Mouse (Mus musculus) heart, postnatal 25 days (tissue): ENCODE results near the gene Gyg. TPM values are rescaled to one million over a fixed set of nuclear protein-coding genes. Genes with fewer than 3 reads are reported as not detected.
"Not testable (repeated sequence)": the region's sequence is repeated elsewhere in the genome, so short reads cannot be mapped to it uniquely, and the experiment has no call there.

Experiments used
- DNase-seq: peaks from one replicate; pipeline ENCODE4 v3.0.0; 2022; ENCODE audit warnings: low spot score
- intact Hi-C: fragments of 180-260 bp; cut with DNase I; formaldehyde crosslinking; loops from one replicate; pipeline ENCODE4 v1.15.1; 2025
- total RNA-seq, 2 experiments: library from RNA; stranded (reverse); gene quantifications; 2 replicates each; pipeline ENCODE4 v1.2.3; 2021

The Gyg gene
- total RNA-seq, 2 experiments from 2014 or later: 145 to 158 TPM

DNA sequence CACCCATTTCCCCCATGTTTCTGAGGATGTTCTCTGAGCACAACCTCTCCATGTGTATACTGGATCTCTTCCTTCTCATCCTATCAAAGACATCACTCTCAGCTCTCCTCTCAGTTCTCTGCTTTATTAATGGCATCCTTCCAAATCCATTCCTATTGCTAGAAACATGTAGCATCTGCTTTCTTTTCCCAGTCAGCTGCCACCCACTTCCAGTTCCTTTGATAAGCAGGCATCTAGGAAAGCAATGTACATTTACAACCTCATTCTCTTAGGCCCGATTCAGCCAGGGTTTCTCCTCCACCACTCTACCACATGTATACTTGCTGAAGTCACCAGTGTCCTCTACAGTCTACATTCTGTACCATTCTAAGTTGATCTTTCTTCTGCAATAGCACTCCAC, 21.4 kb downstream of the Gyg start:
- DNase-seq: no peak
- intact Hi-C loops: no loop called here

DNA sequence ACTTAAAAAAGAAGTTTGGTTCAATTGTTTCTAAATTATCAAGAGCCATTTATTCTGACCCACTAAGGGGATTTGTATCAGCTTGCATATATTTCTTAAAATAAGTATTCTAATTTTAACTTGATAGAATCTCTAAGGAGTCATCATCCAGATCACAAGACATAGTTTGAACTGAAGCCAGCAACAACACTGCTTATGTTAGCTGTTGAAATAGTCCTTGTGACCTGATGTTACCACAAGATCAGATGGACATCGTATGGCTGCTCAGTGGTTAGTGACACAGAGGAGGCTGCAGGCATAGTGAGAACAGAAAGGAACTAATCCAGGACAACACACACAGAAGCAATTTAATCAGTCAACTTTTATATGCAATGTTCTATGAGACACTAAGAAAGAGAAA, 22.4 kb downstream of the Gyg start:
- intact Hi-C loops: no loop called here
- DNase-seq: no peak

DNA sequence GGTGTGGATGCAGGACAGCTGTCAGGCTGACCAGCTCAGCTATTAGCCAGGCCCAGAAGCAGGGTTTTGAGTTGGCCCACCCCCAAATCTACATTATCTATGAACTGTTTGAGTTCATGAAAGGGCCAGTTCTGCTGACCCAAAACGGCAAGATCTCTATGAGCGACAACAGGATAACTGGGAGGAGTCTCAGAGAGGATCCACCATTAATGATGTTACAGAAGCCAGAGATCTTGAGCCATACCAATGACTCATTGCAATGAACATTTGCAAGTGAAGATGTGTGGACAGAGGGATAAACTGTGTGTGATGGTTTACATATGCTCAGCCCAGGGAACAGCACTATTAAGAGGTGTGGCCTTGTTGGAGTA, 23.8 kb downstream of the Gyg start:
- no peak for DNase-seq
- intact Hi-C loops: no loop called here

DNA sequence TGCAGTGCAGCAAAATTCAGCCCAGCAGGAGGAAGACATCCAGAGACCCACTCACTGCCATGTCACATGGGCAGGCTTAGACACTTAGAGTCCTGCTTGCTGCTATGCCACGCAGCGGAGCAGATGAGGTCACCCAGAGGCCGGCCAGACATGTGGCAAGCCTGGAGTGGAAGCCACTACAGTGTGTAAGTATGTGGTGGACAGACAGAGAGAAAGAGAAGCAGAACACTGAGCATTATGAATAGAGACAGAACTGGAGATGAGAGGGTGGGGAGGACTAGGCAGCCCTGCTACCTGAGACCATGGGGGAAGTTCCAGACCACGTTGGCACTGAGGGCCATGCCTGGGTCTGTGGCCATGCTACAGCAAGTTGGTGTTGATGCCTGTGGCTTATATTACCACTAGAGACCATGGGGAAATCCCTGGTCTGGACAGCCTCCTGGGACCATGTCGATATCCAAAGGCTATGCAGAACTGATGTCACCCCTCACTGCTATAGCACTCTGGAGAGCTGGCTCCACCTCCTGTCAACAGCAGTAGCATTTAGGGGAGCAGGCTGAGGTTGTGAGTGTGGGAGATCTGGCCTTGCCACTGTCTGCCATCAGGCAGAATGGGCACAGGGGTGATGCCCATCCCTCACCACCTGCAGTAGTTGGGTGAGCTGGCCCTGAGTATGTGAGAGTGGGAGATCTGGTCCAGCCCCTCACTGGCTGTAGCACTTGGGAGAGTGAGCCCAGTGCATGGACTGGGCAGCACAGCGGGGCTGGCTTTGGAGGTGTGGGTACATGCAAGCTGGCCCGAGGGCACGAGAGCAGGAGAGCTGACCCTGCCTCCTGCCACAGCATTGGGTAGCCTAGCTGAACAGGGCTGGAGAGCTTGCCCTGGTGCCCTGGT, 24.4 kb downstream of the Gyg start:
- intact Hi-C loops: no loop called here
- DNase-seq: no peak

DNA sequence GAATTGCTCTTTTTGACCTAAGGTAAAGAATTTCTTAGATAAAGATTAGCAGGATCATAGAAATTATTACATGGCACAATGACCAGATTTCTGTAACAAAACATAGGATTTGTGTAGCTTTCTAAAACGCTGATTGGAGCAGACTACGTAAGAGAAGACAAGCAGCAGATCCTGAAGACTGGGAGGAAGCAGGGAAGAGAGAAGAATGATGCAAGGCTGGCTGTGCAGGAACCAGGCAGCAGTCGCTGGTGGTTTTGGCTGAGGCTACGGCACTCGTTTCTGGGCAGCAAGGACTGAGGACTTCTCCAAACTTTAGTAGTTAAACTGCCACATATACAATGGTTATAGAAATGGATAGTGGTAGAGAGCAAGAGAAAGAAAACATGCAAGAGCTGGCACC, 25.6 kb downstream of the Gyg start:
- intact Hi-C loops: no loop called here
- DNase-seq: no peak

DNA sequence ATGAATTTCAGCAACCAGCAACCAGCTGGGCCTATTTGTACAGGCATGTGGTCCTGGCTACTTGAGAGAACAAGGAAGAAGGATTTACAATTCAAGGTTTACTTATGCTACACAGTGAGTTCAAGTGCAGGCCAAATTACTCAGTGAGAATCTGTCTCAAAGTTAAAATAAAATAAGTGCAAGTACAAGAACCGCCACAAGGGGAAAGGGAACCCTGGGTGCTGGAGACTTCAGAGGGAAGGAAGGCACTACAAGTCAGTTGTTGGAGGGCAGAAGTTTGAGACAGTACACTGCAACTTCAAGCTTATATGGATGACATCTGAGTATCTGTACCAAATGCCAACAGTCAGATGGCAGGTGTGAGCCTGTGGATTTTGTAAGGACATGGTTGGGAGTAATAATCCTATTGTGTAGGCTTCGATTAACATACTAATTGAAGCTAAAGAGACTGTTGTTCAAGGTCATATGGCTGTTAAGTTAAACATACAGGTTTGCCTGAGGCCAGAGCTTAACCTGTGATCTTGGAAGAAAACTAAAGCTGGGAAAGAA, 28.0 kb downstream of the Gyg start:
- intact Hi-C loops: no loop called here
- no peak for DNase-seq

DNA sequence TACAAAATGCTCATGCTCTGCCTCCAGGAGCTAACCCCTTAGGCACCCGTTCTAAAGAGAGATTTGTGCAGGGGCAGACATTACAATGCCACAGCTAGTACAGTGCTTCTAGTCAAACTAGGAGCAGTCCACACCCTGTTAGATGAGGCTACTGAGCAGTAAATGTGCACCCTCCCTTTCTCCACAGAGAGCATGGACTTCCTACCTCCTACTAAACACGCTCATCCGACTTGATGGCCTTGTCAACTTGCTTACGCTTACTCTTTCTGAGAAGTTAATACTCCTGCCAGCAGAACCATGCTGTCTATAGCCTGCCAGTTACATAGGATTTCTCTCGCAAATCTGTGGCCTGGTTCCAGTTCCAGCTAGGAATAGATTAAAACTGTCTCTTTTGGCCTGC, 29.5 kb downstream of the Gyg start:
- intact Hi-C loops: no loop called here
- DNase-seq: no peak

DNA sequence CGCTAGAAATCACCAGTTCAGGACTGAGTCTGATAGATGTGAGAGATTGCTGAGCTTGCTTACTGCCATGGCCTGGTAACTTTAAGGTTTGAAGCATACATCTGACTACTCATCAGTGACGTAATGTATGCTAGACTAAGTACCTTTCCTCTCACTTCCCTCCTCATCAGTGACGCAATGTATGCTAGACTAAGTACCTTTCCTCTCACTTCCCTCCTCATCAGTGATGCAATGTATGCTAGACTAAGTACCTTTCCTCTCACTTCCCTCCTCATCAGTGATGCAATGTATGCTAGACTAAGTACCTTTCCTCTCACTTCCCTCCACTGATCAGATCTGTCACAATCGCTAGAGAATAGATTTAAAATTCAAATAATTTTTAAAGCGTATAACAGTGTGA, 33.5 kb downstream of the Gyg start:
- intact Hi-C loops, DNase-seq: not testable (repeated sequence)

DNA sequence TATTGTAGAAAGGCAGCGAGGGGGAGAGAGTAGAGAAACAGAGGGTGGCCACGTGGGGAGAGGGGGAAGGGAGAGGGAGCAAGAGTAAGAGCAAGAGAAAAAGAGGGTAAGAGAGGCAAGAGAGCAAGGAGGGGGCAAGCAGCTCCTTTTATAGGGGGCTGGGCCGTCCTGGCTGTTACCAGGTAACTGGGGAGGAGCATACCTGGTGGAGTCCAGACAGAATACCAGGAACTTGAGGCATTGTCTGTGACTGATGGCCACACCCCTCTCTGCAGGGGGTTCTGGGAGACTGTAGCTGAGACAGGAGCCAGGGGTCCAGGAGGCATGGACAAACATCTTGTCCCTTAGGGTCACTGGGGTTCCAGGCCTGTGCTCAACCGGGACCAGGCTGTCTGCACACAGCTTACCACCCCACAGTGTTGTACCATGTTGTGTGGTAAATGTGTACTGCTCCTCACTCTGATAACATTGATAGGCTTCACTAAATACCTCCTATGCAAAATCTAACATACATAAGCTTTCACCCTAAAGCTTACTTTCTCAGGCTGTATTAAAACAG, 35.4 kb downstream of the Gyg start:
- no peak for DNase-seq
- intact Hi-C loops: no loop called here

DNA sequence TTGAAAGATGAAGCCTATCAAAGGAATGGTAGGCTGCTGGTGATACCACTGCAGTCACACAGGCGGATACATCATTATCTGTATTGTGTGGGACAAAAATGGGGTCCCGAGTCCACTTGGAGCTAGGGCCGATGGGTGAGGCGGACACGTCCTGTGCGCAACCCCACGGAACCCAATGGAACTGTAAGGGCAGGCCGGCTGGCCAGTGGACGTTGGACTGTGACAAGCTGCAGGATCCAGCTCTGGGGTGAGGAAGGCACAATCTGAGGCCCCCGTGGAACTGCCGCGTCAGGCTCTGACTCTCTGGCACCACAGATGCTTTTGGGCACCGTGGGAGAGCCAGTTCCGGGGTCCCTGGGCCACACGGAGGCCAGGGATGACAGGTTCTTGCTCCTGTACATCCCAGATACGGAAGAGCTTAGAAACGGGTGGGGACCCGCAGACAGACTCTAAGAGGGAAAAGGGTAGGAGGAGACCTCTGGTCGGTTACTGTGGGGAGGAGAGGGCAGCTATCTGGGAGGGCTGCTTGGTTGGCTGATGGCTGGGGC, 36.0 kb downstream of the Gyg start:
- no peak for DNase-seq
- intact Hi-C loops: no loop called here

DNA sequence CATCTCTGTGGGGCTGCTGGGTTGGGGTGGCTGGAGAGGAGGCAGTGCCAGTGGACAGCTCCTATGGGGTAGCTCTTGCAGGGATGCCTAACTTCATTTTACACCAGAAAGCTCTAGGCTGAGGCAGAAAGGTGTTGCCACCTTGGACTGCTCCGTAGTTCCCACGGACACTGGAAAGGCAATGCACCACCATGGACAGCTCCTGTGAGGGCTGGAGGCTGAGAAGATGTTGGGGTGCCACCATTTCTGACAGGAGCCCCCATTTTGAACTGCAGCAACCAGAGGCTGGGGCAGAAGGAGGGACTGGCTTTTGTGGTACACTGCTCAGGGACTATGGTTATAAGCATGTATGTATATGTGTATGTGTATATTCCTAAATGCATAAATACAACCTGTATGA, 43.2 kb downstream of the Gyg start:
- intact Hi-C loops: no loop called here
- no peak for DNase-seq

DNA sequence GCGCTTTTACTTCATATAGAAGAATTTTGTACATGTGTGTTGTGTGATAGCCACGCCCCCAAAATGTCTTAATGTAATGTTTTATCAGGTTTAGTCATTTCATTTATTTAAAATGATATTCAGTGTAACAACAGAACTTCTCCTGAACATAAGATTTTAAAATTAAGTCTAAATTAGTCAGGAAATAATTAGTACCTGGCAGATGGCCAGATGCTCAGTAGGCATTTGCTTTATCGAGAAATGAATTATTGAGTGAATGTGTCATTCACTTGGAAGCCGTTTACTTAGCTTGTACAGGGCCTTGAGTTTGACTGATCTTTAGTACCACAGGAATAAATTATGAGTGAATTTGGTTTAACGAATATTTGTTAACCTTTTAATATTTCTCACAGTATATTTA, 46.2 kb downstream of the Gyg start:
- no peak for DNase-seq

DNA sequence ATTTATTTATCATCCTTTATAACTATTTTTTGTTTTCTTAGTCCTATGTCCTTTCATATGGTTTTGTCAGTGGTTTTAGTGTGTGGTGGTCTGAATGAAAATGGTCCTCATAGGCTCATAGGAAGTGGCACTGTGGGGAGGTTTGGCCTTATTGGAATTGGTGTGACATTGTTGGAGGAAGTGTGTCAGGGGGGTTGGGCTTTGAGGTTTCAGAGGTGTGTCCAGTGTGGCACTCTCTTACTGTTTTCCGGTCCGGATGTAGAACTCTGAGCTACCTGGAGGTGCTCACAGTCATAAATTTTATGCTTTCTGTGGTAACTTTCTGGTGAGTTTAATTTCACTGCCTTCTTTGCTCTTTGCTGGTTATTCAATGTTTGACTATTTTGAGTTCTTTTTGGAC, 50.3 kb downstream of the Gyg start:
- DNase-seq: no peak

More for the DNA sequence above, 46.2 kb downstream of the Gyg start:
- intact Hi-C loops: no loop called here

DNA sequence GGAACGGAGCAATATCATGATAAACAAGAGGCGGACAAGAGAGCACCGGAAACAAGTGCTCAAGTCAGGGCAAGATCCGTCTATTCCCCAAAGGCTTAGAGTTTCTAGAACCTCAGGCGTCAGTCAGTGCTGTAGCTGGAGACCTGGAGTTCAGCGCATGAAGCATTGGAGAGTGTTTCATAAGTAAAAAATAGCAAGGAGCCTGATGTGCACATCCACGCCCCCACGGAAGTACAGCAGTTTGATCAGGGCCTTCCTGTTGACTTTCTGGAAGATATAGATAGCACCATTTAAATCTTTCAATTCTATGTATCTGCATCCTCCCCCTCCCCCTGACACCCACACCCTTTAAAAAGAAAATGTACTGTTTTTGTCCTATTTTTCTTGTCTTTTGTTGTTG, 50.8 kb downstream of the Gyg start:
- no peak for DNase-seq
- intact Hi-C loops: no loop called here

More for the DNA sequence above, 50.3 kb downstream of the Gyg start:
- intact Hi-C loops: no loop called here

DNA sequence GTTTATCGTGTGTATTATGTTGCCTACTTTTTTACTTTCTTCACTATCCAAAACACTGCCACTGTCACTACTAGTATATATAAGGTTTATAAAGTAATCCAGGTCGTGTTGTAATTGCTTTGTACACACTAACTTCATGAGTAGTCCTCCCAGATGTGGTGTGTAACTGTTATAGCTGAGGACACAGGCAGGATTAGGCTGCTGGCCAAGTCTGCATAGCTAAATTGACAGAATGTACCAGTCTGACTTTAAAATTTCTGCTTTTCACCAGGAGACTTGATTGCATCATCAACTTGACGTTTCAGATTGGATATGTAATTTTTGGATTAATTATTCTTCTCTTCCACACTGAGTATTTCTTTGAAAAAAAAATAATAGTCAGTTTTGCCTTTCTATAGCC, 51.3 kb downstream of the Gyg start:
- intact Hi-C loops: no loop called here
- DNase-seq: no peak

DNA sequence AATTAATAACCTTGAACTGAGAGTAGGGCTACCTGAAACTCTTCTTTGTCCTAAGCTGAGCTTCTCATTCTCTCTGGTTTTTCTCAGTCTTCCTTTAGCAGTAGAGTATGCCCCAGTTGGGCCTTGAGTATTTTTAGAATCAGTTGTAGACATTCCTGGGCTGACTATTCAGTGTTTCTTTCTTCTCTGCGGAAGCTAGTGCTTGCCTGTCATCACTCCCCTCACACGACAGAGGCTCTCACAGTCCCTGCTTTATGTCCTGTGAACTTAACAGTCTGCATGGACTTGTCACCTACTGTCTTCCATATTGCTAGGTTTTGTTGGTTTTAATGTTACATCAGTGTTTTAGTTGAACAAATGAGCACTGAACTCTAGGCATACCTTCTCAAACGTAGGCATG, 73.0 kb downstream of the Gyg start:
- intact Hi-C loops: no loop called here
- DNase-seq: no peak

DNA sequence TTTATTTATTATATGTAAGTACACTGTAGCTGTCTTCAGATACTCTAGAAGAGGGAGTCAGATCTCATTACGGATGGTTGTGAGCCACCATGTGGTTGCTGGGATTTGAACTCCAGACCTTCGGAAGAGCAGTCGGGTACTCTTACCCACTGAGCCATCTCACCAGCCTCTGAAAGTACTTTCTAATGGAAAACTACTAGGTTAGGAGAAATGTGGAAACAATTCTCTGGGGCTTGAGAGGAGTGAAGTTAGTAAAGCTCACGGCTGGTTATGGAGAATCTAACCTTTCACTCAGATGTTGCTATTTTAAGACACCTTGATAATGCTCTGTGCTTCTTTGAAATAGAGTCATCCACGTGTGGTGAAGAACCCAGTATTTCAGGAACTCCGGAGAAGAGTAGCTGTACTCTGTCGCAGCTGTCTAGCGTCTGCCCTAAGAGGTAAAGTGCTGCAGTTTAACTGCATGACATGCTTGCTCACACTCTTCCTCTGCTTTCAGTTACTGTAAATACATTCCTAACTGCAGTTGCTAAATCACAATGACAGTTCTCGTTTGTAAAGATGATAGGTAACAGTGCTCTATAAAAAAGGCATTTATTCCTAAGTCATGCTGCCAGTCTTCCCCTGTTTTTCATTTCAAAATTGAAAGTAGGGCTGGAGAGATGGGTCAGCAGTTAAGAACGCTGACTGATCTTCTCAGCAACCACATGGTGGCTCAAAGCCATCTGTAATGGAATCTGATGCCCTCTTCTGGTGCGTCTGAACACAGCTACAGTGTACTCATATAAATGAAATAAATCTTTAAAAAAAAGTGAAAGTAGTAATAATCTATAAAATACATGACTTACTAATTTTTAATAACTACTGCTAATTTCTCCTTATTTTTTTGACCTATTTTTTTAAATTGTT, 78.7 kb downstream of the Gyg start:
- intact Hi-C loops: no loop called here
- DNase-seq: no peak
